Mouse (Mus musculus): ENCODE results near the gene Vps16.

Vps16 gene

GRCm38 (mm10) chr2:130423397-130424125, 578 bp upstream of the Vps16 start:
- DNase-seq = peak; percentile 77 to 88

- no peak for DNase-seq
Measured at GRCm38 (mm10) chr2:130425112-130425511, 973 bp downstream of the Vps16 start.

- DNase-seq = no peak
Measured at GRCm38 (mm10) chr2:130429851-130430250, 5.7 kb downstream of the Vps16 start.

- DNase-seq = no peak
Measured at GRCm38 (mm10) chr2:130430484-130430883, 6.3 kb downstream of the Vps16 start.

GRCm38 (mm10) chr2:130432157-130432556, 8.0 kb downstream of the Vps16 start:
- DNase-seq = no peak

- peak in 1 of 2 experiments; percentile 72 for DNase-seq
Measured at GRCm38 (mm10) chr2:130433152-130433551, 9.0 kb downstream of the Vps16 start.

GRCm38 (mm10) chr2:130436769-130437168, 12.6 kb downstream of the Vps16 start:
- DNase-seq = no peak

GRCm38 (mm10) chr2:130438861-130439260, 14.7 kb downstream of the Vps16 start:
- no peak for DNase-seq

GRCm38 (mm10) chr2:130439840-130440480, 15.8 kb downstream of the Vps16 start:
- DNase-seq = no peak

GRCm38 (mm10) chr2:130442162-130442561, 18.0 kb downstream of the Vps16 start:
- DNase-seq = no peak

- no peak for DNase-seq
Measured at GRCm38 (mm10) chr2:130448449-130448848, 24.3 kb downstream of the Vps16 start.

GRCm38 (mm10) chr2:130449021-130449793, 25.1 kb downstream of the Vps16 start:
- DNase-seq = peak in 1 of 2 experiments; percentile 27

GRCm38 (mm10) chr2:130449794-130450433, 25.8 kb downstream of the Vps16 start, which contains the start of gene Ptpra:
TSS of gene Ptpra (plus strand) at chr2:130450278.
- DNase-seq = peak; percentile 90 to 95

- DNase-seq = peak; percentile 64 to 86
Measured at GRCm38 (mm10) chr2:130450434-130450796, 26.3 kb downstream of the Vps16 start.

- DNase-seq = no peak
Measured at GRCm38 (mm10) chr2:130451086-130451726, 27.1 kb downstream of the Vps16 start.

- DNase-seq = no peak
Measured at GRCm38 (mm10) chr2:130451727-130452090, 27.6 kb downstream of the Vps16 start.

- no peak for DNase-seq
Measured at GRCm38 (mm10) chr2:130452266-130452665, 28.1 kb downstream of the Vps16 start.

GRCm38 (mm10) chr2:130453421-130453820, 29.3 kb downstream of the Vps16 start:
- DNase-seq = no peak

- DNase-seq = no peak
Measured at GRCm38 (mm10) chr2:130454748-130455370, 30.7 kb downstream of the Vps16 start.

GRCm38 (mm10) chr2:130457871-130458270, 33.7 kb downstream of the Vps16 start:
- no peak for DNase-seq

- DNase-seq = no peak
Measured at GRCm38 (mm10) chr2:130459576-130459975, 35.4 kb downstream of the Vps16 start.

All from kidney, postnatal 25 days (tissue).